Mouse (Mus musculus) yolk sac, embryonic 10.5 days (tissue): ENCODE measurements around the gene Frrs1.
A peak's percentile ranks its signal among the peaks of the same experiment; 100 is the strongest.

Experiments
- DNase-seq: peaks from one replicate; pipeline ENCODE4 v3.0.0-alpha.2; 2017; ENCODE audit warnings: low spot score

Gene Frrs1

GRCm38 (mm10) chr3:116848099-116848498, 11.2 kb upstream of the Frrs1 start:
- no peak for DNase-seq

- DNase-seq = no peak
These were observed 10.3 kb upstream of the Frrs1 start for GRCm38 (mm10) chr3:116848936-116849335.

- no peak for DNase-seq
These were observed 8.9 kb upstream of the Frrs1 start for GRCm38 (mm10) chr3:116850376-116850775.

GRCm38 (mm10) chr3:116852421-116852820, 6.8 kb upstream of the Frrs1 start:
- DNase-seq = no peak

GRCm38 (mm10) chr3:116857611-116858010, 1.7 kb upstream of the Frrs1 start:
- no peak for DNase-seq

- no peak for DNase-seq
These were observed 488 bp downstream of the Frrs1 start for GRCm38 (mm10) chr3:116859752-116860151.

- DNase-seq = peak; percentile 73
These were observed 1.3 kb downstream of the Frrs1 start for GRCm38 (mm10) chr3:116860333-116861222.

- DNase-seq = no peak
These were observed 1.9 kb downstream of the Frrs1 start for GRCm38 (mm10) chr3:116861223-116861539.

- peak; percentile 79 for DNase-seq
These were observed 2.3 kb downstream of the Frrs1 start for GRCm38 (mm10) chr3:116861540-116862067.

- no peak for DNase-seq
These were observed 3.4 kb downstream of the Frrs1 start for GRCm38 (mm10) chr3:116862621-116863020.

- no peak for DNase-seq
These were observed 5.2 kb downstream of the Frrs1 start for GRCm38 (mm10) chr3:116864421-116864820.

- DNase-seq = peak; percentile 12
These were observed 6.0 kb downstream of the Frrs1 start for GRCm38 (mm10) chr3:116865199-116865636.

- DNase-seq = no peak
These were observed 11.1 kb downstream of the Frrs1 start for GRCm38 (mm10) chr3:116870372-116870771.

- no peak for DNase-seq
These were observed 23.1 kb downstream of the Frrs1 start for GRCm38 (mm10) chr3:116882221-116882960.

- no peak for DNase-seq
These were observed 25.7 kb downstream of the Frrs1 start for GRCm38 (mm10) chr3:116884941-116885340.

GRCm38 (mm10) chr3:116889358-116889757, 30.1 kb downstream of the Frrs1 start:
- DNase-seq = no peak

GRCm38 (mm10) chr3:116890576-116890975, 31.3 kb downstream of the Frrs1 start:
- DNase-seq = peak; percentile 48

- peak; percentile 21 for DNase-seq
These were observed 32.4 kb downstream of the Frrs1 start for GRCm38 (mm10) chr3:116891436-116892205.

- no peak for DNase-seq
These were observed 32.9 kb downstream of the Frrs1 start for GRCm38 (mm10) chr3:116892206-116892563.

- peak; percentile 86 for DNase-seq
These were observed 33.6 kb downstream of the Frrs1 start for GRCm38 (mm10) chr3:116892872-116893271.

GRCm38 (mm10) chr3:116904158-116904557, 44.9 kb downstream of the Frrs1 start:
- peak; percentile 32 for DNase-seq

- DNase-seq = no peak
These were observed 46.6 kb downstream of the Frrs1 start for GRCm38 (mm10) chr3:116905898-116906297.
